Mouse (Mus musculus) frontal cortex, postnatal 10 days (tissue): ENCODE results near the gene Fyco1.
A peak's percentile ranks its signal among the peaks of the same experiment; 100 is the strongest.

Experiments used
- DNase-seq, 2 experiments: peaks; one replicate each; pipeline ENCODE4 v3.0.0; 2022; ENCODE audit warnings: low spot score in 2 of 2, mixed read lengths in 1 of 2

Fyco1 gene

GRCm38 (mm10) chr9:123851713-123852448 is at the start of gene Fyco1:
TSS of gene Fyco1 (minus strand) at chr9:123851899.
- DNase-seq, result peak; percentile 94 to 97

GRCm38 (mm10) chr9:123872049-123872448 is 20.4 kb upstream of the Fyco1 start:
- no peak for DNase-seq

- DNase-seq, result no peak
These were observed 17.6 kb upstream of the Fyco1 start for GRCm38 (mm10) chr9:123869167-123869784.

- no peak for DNase-seq
These were observed 11.9 kb upstream of the Fyco1 start for GRCm38 (mm10) chr9:123863641-123864040.

GRCm38 (mm10) chr9:123862895-123863616 is 11.4 kb upstream of the Fyco1 start:
- no peak for DNase-seq

- DNase-seq, result no peak
These were observed 10.2 kb upstream of the Fyco1 start, which contains the start of gene Xcr1 for GRCm38 (mm10) chr9:123861929-123862328. TSS of gene Xcr1 (minus strand) at chr9:123862029.

GRCm38 (mm10) chr9:123856836-123857235 is 5.1 kb upstream of the Fyco1 start:
- DNase-seq, result no peak

- no peak for DNase-seq
These were observed 1.0 kb upstream of the Fyco1 start for GRCm38 (mm10) chr9:123852449-123853390.

GRCm38 (mm10) chr9:123851062-123851712 is 512 bp downstream of the Fyco1 start:
- DNase-seq, result peak; percentile 41 to 65

GRCm38 (mm10) chr9:123850705-123851061 is 1.0 kb downstream of the Fyco1 start:
- peak; percentile 21 to 22 for DNase-seq

GRCm38 (mm10) chr9:123849976-123850695 is 1.6 kb downstream of the Fyco1 start:
- DNase-seq, result peak in 1 of 2 experiments; percentile 19

GRCm38 (mm10) chr9:123846490-123846889 is 5.2 kb downstream of the Fyco1 start:
- DNase-seq, result no peak

GRCm38 (mm10) chr9:123845120-123845519 is 6.6 kb downstream of the Fyco1 start:
- DNase-seq, result no peak

- no peak for DNase-seq
These were observed 7.2 kb downstream of the Fyco1 start for GRCm38 (mm10) chr9:123844468-123844867.

- DNase-seq, result no peak
These were observed 11.5 kb downstream of the Fyco1 start for GRCm38 (mm10) chr9:123840243-123840642.

GRCm38 (mm10) chr9:123835851-123836250 is 15.8 kb downstream of the Fyco1 start:
- DNase-seq, result no peak

GRCm38 (mm10) chr9:123828916-123829315 is 22.8 kb downstream of the Fyco1 start:
- no peak for DNase-seq

- DNase-seq, result no peak
These were observed 25.1 kb downstream of the Fyco1 start for GRCm38 (mm10) chr9:123826631-123827030.

GRCm38 (mm10) chr9:123818601-123819000 is 33.1 kb downstream of the Fyco1 start:
- no peak for DNase-seq

GRCm38 (mm10) chr9:123815996-123816395 is 35.7 kb downstream of the Fyco1 start:
- no peak for DNase-seq
